Mouse (Mus musculus) olfactory bulb, adult 2 months (tissue): ENCODE data around the gene Sae1.

ENCODE experiments used
- CTCF ChIP-seq: fragments of 200-500 bp; IDR thresholded peaks from 2 replicates; pipeline ENCODE4 v1.5.1; 2012; ENCODE audit warnings: low read depth, mild to moderate bottlenecking, low read length, moderate library complexity; ENCODE audit not compliant: insufficient read depth
- POLR2A ChIP-seq: fragments of 200-500 bp; IDR thresholded peaks from 2 replicates; pipeline ENCODE4 v1.6.1; 2012; ENCODE audit warnings: mild to moderate bottlenecking, low read depth, low read length, moderate library complexity; ENCODE audit not compliant: insufficient read depth

GRCm38 (mm10) chr7:16420493-16421118 lies 33.0 kb upstream of the Sae1 start:
- TF ChIP-seq CTCF (no peak), POLR2A (no peak)
